Mouse (Mus musculus) CD4-positive helper T cell, adult 2 months (primary cell): ENCODE data around the gene Akip1.

Experiments
- DNase-seq: peaks from one replicate; pipeline ENCODE4 v3.0.0-alpha.2; 2012; ENCODE audit warnings: low read depth, missing footprints, low spot score

Akip1 gene

DNA sequence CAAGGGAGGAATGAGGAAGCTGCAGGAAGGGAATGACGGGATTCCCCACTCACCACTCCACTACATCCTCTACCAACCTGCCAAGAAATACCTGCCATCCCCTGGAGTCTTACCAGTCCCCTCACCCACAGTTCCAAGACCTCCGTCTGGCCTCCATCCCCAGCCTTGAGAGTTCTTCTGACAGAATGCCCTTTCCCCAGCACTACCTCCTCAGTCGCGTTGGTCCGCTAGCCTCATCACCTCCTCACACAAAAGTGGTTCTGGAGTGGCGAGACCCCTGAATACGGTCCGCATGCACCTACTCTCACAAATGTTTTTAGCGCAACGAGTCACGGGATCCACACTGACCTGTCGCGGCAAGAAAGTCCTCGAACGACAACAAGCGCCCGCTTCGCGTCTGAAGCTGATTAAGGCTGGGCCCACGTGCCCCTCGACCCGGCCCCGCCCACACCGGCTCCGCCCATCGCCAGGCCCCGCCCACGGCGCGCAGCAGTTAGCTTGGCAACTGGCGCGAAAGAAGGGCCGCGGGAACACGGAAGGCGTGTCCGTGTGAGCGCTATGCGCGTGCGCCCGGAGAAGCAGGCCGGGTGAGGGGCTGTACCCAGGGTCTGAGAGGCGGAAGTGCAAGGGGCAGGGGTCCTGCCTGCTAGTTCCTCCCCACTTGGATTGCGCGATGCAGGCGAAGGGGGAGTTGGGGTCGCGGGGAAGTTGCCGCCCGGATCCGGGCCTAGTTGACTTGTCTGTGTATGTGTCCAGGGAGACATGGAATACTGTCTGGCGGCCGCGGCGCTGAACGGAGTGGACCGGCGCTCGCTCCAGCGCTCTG is at the start of gene Akip1, which contains the start of gene St5:
Akip1 (plus strand) TSS at position 501 of the 826 bp plus-strand sequence.
St5 (minus strand) TSS at position 416 of the 826 bp plus-strand sequence.
- DNase-seq = peak; percentile 95

DNA sequence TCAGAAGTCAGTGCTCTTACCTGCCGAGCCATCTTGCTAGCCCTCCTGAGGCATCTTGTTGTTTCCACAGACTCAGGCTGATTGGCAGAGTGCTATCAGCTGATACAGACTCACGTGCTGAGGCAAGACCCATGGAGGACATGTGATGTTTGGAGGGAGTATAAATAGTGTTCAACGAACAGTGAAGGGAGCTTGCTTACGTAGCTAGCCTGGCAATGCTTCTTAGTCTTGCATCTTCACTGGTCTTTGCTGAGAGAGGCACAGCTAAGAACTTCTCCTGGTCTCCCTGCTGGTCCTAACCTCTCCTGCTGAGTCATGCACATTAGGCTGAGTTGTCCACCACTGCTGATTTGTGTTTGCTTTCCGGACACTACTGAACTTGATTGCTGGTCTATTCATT is 48.6 kb upstream of the Akip1 start:
- no peak for DNase-seq

DNA sequence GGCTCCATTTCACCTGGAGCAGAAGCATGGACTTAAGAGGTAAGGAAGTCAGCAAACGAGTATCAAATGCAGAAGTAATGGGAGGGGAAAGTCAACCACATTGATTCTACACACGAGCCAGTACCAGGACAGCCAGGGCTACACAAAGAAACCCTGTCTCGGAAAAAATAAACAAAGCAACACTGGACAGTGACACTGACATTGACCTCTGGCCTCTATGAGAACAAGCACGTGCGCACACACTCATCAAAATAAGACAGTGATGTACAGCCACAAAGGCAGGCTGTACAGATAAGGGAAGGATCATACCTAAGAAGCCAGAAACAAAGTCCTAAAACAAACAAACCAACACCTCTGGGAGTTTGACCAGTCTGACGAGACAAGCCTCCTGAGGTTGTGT is 45.6 kb upstream of the Akip1 start:
- no peak for DNase-seq

GRCm38 (mm10) chr7:109659278-109659677 is 44.2 kb upstream of the Akip1 start:
- no peak for DNase-seq

- no peak for DNase-seq
Measured at GRCm38 (mm10) chr7:109662626-109663025, 40.9 kb upstream of the Akip1 start.

DNA sequence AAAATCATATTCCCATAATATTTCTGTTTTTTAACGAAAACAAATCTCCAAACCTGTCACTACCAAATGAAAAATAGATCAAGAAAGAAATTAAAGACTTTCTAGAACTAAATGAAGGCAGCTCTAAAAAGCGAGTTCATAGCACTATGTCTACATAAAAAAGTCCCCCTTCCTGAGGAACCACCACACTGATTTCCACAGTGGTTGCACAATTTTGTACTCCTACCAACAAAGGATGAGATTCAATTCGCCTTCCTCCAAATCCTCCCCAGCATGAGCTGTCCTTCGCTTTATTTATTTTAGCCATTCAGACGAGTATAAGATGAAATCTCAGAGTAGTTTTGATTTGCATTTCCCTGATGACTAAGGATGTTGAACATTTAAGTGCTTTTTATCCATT is 36.8 kb upstream of the Akip1 start:
- no peak for DNase-seq

DNA sequence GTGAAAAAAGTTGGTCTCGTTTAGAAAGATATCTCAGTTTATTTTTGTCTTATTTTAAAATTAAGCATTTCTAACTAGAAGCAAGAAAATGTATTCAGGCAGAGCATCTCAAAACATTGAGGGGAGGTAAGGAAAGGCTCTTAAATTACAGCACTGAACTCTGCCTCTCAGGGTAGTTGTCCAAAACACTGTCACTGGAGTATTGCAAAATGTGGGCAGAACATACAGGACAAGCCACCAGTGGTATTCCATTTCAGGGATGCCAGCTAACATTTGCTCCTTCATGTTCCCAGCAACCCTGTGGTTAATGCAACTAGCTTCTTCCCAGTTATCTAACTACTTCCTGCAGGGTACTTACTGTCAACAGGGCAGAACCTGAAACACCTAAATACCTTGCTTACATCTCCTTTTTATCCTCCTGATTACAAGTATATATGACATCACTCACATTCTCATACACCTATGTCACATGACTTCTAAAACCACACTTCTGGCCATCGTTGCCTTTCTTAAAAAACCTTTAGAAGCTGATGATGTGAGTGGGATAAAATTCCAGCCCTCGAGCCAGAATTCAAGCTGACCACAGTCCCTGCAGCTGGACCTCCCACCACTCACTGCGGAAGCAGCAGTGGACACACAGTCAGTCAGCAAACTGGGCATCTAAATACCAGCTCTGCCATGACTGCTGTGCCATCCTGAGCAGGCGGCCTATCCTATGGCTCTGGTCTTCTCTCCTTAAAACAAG is 33.9 kb upstream of the Akip1 start:
- DNase-seq = no peak

DNA sequence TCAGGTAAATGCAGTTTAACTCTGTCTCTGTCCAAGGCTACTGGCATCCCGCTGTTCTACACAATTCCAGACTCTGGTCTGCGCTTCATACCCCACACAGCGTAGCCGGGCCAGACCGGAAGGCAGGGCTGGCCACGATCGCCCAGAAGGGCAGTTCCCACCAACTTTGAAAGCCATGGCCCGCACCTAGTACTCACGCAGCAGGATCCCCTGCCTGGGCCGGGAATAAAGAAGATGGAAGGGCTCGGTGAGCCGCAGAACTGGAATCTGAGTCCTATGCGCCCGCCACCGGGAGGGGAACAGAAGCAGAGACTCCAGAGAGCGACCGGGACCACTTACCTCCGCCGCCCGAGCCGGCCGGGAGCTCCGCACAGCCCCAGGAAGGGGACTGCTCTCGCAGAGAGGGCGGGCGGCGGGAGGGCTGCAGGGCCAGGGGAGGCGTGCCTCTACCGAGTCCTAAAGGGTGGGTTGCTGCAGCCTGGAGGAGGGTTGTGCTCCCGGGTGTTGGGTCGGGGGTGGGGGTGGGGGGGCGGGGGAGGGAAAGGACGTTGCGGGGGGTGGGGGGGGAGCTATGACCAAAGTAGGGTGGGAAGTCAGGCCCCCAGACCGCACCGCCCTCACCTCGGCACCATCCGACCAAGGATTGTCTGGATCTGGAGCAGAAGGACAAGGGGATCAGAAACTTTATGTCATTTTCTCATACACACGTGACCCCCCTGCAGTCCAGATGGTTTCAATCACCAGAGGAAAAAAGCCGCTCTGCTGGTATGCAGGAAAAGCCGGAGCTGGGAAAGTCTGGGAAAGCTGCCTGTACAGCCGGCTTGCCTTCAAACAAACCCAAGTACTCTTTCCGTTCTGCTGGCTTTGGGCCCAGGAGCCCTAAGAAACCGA is 31.7 kb upstream of the Akip1 start:
- no peak for DNase-seq

- no peak for DNase-seq
Measured at GRCm38 (mm10) chr7:109674944-109675628, 28.4 kb upstream of the Akip1 start.

GRCm38 (mm10) chr7:109680284-109680683 is 23.2 kb upstream of the Akip1 start:
- DNase-seq = no peak

DNA sequence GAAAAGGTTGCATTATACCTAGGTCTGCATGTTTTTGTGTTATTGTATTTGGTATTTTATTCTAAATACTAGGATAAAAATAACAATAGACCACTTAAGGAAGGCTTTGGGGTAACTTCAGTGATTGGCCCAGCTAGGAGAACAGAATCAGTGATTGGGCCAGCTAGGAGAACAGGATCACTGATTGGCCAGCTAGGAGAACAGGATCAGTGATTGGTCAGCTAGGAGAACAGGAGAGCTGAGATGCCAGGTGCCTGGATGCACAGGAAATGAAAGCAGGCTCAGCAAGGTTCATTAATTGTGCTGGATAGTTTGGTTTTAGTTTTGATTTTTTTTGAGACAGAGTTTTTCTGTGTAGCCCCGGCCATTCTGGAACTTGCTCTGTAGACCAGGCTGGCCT is 22.6 kb upstream of the Akip1 start:
- no peak for DNase-seq

DNA sequence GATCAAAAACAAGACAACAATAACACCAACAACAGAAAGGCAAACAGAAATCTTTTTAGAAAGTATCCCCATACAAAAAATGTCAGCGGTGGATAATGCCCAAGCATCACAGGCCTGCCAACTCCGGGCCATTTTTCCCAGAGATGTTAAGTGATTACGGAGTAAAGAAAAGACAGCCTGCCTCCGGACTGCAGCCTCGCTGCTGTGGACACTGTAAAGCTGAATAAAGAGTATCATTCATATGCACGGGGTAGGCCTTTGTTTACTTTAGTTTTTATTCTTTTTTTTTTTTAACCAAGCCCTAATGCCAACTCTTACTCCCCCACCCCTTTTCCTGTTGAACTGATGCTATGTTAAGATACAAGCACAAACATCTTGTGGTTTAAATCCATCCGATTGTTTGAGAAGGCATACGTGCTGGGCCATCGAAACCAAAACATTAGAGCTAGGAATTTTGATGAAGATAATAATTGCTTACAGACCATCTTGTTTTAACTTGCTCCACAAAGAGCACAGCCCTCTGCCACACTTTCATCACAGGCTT is 16.8 kb upstream of the Akip1 start:
- no peak for DNase-seq

GRCm38 (mm10) chr7:109690101-109690500 is 13.4 kb upstream of the Akip1 start:
- no peak for DNase-seq

DNA sequence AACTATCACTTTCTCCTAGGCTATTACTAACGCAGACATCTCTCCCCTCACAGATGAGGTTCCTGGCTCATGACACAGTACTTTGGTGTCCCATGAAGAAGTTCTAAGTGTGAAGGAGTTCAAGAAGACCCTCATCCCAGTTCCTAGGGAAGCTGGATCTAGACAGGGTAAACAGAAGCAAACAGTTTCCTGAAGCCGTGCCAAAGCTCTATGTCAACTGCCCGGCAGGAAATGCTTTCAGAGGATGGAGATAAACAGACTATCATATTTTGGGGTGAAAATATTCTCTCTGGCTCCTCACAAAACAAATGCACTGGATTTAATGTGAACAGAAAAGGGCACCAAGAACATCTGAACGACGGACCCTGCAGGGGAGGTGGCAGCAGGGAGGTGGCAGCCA is 12.5 kb upstream of the Akip1 start:
- no peak for DNase-seq

GRCm38 (mm10) chr7:109694576-109695338 is 8.7 kb upstream of the Akip1 start:
- no peak for DNase-seq

DNA sequence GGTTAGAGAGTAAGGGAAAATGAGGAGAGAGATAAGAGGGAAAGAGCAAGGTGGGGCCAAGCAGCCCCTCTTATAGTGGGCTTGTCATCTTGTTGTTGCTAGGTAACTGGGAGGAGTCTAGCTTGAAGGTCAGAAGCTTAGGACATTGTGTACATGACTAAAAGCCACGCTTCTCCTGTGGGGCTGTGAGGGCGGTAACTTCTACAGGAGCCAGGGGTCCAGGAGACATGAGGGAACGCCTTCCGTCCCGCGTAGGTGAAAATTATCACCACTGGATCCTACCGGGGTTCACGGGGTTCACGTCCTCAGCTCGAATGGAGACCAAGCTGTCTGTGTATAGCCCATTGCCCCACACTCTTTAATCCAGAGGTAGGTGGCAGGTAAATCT is 8.2 kb upstream of the Akip1 start:
- no peak for DNase-seq

DNA sequence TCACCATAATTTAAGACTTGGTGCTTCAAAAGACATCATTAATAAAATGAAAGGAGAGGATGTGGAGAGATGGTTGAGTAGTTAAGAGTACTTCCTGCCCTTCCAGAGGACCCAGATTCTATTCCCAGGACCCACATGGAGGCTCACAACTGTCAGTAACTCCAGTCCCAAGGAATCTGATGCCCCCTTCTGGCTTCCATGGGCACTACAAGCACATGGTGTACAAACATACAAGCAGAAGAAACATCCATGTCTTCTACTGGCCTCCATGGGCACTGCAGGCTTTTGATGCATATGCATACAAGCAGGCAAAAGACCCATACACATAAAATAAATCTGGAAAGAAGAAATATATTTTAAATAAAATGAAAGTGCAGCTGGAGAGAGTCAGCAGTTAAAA is 3.3 kb upstream of the Akip1 start:
- no peak for DNase-seq

- DNase-seq = no peak
Measured at GRCm38 (mm10) chr7:109702721-109703120, 769 bp upstream of the Akip1 start.

DNA sequence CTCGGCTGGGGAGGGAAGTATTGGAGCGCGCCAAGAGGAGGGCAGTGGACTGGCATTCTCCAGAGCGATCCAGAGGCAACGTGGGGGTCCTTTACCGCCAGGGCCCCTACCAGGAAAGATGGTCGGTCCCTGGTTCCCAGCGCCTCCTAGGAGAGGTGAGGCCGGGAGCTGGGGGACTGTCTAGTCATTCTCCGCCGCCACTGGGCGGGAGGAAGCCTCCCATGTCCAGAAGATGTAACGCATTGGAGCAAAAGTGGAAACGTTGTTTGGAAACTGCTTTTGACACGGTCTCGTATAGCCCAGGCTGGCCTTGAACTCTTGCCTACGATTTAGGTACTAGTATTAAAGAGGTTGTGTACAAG is 507 bp downstream of the Akip1 start:
- no peak for DNase-seq

GRCm38 (mm10) chr7:109704461-109704860 is 971 bp downstream of the Akip1 start:
- DNase-seq = no peak
